Comparison of ENCODE assay signal across 1 mouse cellular context in the genomic region with DNA sequence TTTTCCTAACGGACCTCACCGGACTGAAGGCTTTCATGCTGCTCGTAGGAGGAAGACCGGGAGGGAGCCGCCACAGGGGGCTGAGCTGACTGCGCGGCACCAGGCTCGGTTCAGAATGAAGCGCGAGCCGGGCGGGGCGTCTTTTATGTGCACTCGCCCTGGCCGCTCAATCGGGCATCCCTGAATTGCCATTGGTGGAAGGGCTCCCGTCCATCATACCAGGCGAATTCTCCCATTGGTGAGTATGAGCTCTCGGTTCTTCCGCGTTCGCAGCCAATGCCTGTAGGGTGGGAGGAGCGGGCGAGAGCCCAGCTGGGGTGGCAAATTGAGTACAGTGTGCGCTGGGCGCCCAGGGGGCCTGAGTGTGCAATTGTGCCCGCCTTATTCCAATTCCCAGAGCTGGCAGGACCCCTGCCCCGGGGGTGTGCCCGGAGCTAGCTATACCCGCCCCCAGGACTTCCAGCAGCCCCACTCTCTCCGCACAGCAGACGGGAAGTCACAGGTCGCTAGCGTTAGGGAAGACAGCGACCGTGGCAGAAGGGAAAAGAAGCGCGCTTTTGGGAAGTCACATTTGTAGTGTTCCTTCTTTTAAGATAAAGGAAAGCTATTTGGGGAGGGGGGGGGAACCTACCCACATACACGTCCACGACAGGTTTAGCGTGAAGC.
TF ChIP-seq lines count a peak whose summit lies in the region.

No protein-coding gene starts in this region.

TF ChIP-seq in MEL, 35 proteins besides CTCF, POLR2A, EP300 and RAD21 (continued from another document):
- TF ChIP-seq MXI1 (IDR thresholded peaks at IDR 0.05; ENCODE audit: low read depth, low read length) (no peak), SMC3 (IDR thresholded peaks at IDR 0.05; ENCODE audit: low read depth, low read length) (no peak), POLR2AphosphoS5 (IDR thresholded peaks at IDR 0.05; ENCODE audit: borderline replicate concordance, low read depth, low read length) (no peak), UBTF (IDR thresholded peaks at IDR 0.05; ENCODE audit: borderline replicate concordance, insufficient read depth, low read depth, low read length) (no peak), TCF12 (IDR thresholded peaks at IDR 0.05; ENCODE audit: low read depth, low read length) (peak; percentile 55), SIN3A (IDR thresholded peaks at IDR 0.05; ENCODE audit: low read length) (peak; percentile 93), MEF2A (IDR thresholded peaks at IDR 0.05; ENCODE audit: extremely low read depth, insufficient replicate concordance, low read depth, low read length, poor library complexity, severe bottlenecking) (no peak), GABPA (IDR thresholded peaks at IDR 0.05; ENCODE audit: low read depth, low read length) (no peak), E2F4 (IDR thresholded peaks at IDR 0.05; ENCODE audit: borderline replicate concordance, low read depth, low read length) (no peak), CHD2 (IDR thresholded peaks at IDR 0.05; ENCODE audit: low read length) (peak; percentile 55), MAX (IDR thresholded peaks at IDR 0.05; ENCODE audit: low read length) (peak; percentile 14), USF1 (IDR thresholded peaks at IDR 0.05; ENCODE audit: low read depth, low read length) (no peak), MAZ (IDR thresholded peaks at IDR 0.05; ENCODE audit: low read depth, low read length) (peak; percentile 79), CHD1 (IDR thresholded peaks at IDR 0.05; ENCODE audit: low read depth, low read length) (no peak), MYC (IDR thresholded peaks at IDR 0.05; ENCODE audit: low read depth, low read length) (no peak), ZC3H11A (IDR thresholded peaks at IDR 0.05; ENCODE audit: low read depth, low read length) (no peak), BHLHE40 (IDR thresholded peaks at IDR 0.05; ENCODE audit: borderline replicate concordance, low read depth, low read length) (no peak), MYB (IDR thresholded peaks at IDR 0.05; ENCODE audit: low read depth, low read length) (no peak), NELFE (IDR thresholded peaks at IDR 0.05; ENCODE audit: low read depth, low read length) (peak; percentile 79)
